Mouse (Mus musculus) splenic B cell, adult 2 months (primary cell): Measurements from ENCODE around the gene 2210011C24Rik.

ENCODE experiments used
- DNase-seq: peaks from one replicate; pipeline ENCODE4 v3.0.0-alpha.2; 2011; ENCODE audit warnings: low read depth, low spot score
- H3K27me3 ChIP-seq: 2 replicates; pipeline ENCODE4 v1.6.1; 2012; ENCODE audit warnings: mild to moderate bottlenecking, low read length, moderate library complexity, mixed read lengths; ENCODE audit not compliant: control insufficient read depth, poor library complexity, insufficient read depth, severe bottlenecking
- H3K36me3 ChIP-seq: 2 replicates; pipeline ENCODE4 v1.6.1; 2012; ENCODE audit warnings: mild to moderate bottlenecking, low read length, moderate library complexity, mixed read lengths; ENCODE audit not compliant: control insufficient read depth, poor library complexity, insufficient read depth, severe bottlenecking

2210011C24Rik gene

GRCm38 (mm10) chr8:83971661-83972060 lies 40.3 kb downstream of the 2210011C24Rik start:
- Histone ChIP-seq H3K36me3 (no peaks in the 10 kb centered on the region), H3K27me3 (no peaks in the 10 kb centered on the region)
- no peak for DNase-seq

- no peaks in the 10 kb centered on the region for H3K27me3 ChIP-seq
- H3K36me3 ChIP-seq = no peaks in the 10 kb centered on the region
- no peak for DNase-seq
Measured at GRCm38 (mm10) chr8:83971121-83971520, 40.9 kb downstream of the 2210011C24Rik start.

GRCm38 (mm10) chr8:83967701-83968100 lies 44.3 kb downstream of the 2210011C24Rik start:
- DNase-seq = no peak
- H3K36me3 ChIP-seq = no peaks in the 10 kb centered on the region
- H3K27me3 ChIP-seq = no peaks in the 10 kb centered on the region

GRCm38 (mm10) chr8:83964015-83964765 lies 47.8 kb downstream of the 2210011C24Rik start:
- Histone ChIP-seq H3K27me3 (no peaks in the 10 kb centered on the region), H3K36me3 (no peaks in the 10 kb centered on the region)
- no peak for DNase-seq
